Mouse (Mus musculus): ENCODE data around the gene Cux1.

- no peak for TF ChIP-seq CTCF (IDR thresholded peaks at IDR 0.05; ENCODE audit: extremely low read depth, insufficient read depth, insufficient read length, insufficient replicate concordance)
- TF ChIP-seq POLR2A (IDR thresholded peaks at IDR 0.05; ENCODE audit: low read depth, low read length), result no peak
Observed at GRCm38 (mm10) chr5:136480541-136480940, 86.7 kb downstream of the Cux1 start.
